In genomic region chr3:94837959-94838496, GRCm38 (mm10) we compare ENCODE assay signal across 8 mouse cellular contexts. TPM values are rescaled to one million over a fixed set of nuclear protein-coding genes. Genes with fewer than 3 reads are reported as not detected.
A peak's percentile ranks its signal among the peaks of the same experiment; 100 is the strongest.
DNase-seq lines count a peak whose midpoint lies in the region; ATAC-seq and TF ChIP-seq lines count a peak whose summit lies in the region.

No protein-coding gene starts in this region.

- intact Hi-C loops in heart, postnatal 14 days (cut with DNase I) = loop anchor here (1.0 kb wide), 1 partner anchor 17 kb away; no protein-coding TSS in a partner anchor

- H3K9me3 ChIP-seq in ES-Bruce4 (replicated peaks; ENCODE audit: control insufficient read depth, insufficient read depth, low read length, poor library complexity, severe bottlenecking) = no peaks in the 10 kb centered on the region
- no peaks in the 10 kb centered on the region for H3K9me3 ChIP-seq in forebrain, embryonic 14.5 days (replicated peaks; ENCODE audit: control insufficient read depth, low read length)
- H3K9me3 ChIP-seq in liver, postnatal 0 days (ENCODE audit: low read length) = no peaks in the 10 kb centered on the region
- H3K9me3 ChIP-seq in neural tube, embryonic 13.5 days = no peaks in the 10 kb centered on the region

- H3K4me3 ChIP-seq in ES-Bruce4 (ENCODE audit: low read depth, low read length) = peak overlapping the region; percentile 75
- peak overlapping the region; percentile 64 for H3K4me3 ChIP-seq in forebrain, embryonic 14.5 days (ENCODE audit: low read depth, low read length)
- H3K4me3 ChIP-seq in liver, postnatal 0 days (ENCODE audit: low read depth, low read length) = peak overlapping the region; percentile 95
- H3K4me3 ChIP-seq in neural tube, embryonic 13.5 days = peak overlapping the region; percentile 66

- H3K4me2 ChIP-seq in forebrain, embryonic 14.5 days (ENCODE audit: low read length) = peak overlapping the region; percentile 63
- H3K4me2 ChIP-seq in liver, postnatal 0 days (ENCODE audit: low read depth, low read length) = peak overlapping the region; percentile 79
- peak overlapping the region; percentile 81 for H3K4me2 ChIP-seq in neural tube, embryonic 13.5 days

- no peaks in the 10 kb centered on the region for H3K36me3 ChIP-seq in ES-Bruce4 (ENCODE audit: control insufficient read depth, insufficient read depth, low read length, poor library complexity, severe bottlenecking)
- H3K36me3 ChIP-seq in forebrain, embryonic 14.5 days (ENCODE audit: control insufficient read depth, insufficient read depth, low read length) = no peaks in the 10 kb centered on the region
- no peaks in the 10 kb centered on the region for H3K36me3 ChIP-seq in liver, postnatal 0 days (replicated peaks; ENCODE audit: insufficient read depth, low read length)
- H3K36me3 ChIP-seq in neural tube, embryonic 13.5 days = no peaks in the 10 kb centered on the region

- peak; percentile 49 for DNase-seq in c-Kit-positive CD71-positive TER-119-positive erythroid progenitor cells, embryonic 14.5 days (ENCODE audit: low spot score)
- DNase-seq in forebrain, embryonic 14.5 days (ENCODE audit: low spot score) = peak; percentile 92
- peak; percentile 81 to 83 for DNase-seq in heart, postnatal 14 days
- peak; percentile 88 for DNase-seq in layer of hippocampus, adult 11-12 months (ENCODE audit: low spot score)
- peak; percentile 80 for DNase-seq in liver, postnatal 0 days
- peak; percentile 91 for DNase-seq in telencephalon, adult 2 months (ENCODE audit: low read depth, low spot score)

- under 1% methylated on average over 25 of the region's 62 CpGs for WGBS in forebrain, embryonic 14.5 days
- under 1% methylated on average over 16 of the region's 62 CpGs for WGBS in liver, postnatal 0 days (ENCODE audit: insufficient replicate concordance)
- WGBS in neural tube, embryonic 13.5 days = 0% methylated on average over 42 of the region's 62 CpGs

- no peaks in the 10 kb centered on the region for H3K4me1 ChIP-seq in ES-Bruce4 (ENCODE audit: control insufficient read depth, insufficient read depth, low read length)
- H3K4me1 ChIP-seq in forebrain, embryonic 14.5 days (ENCODE audit: control insufficient read depth, insufficient read depth, low read length) = peaks cover 14% of the 10 kb centered on the region
- H3K4me1 ChIP-seq in liver, postnatal 0 days (ENCODE audit: insufficient read depth) = peaks cover 13% of the 10 kb centered on the region
- H3K4me1 ChIP-seq in neural tube, embryonic 13.5 days (replicated peaks) = peaks cover 36% of the 10 kb centered on the region

- no peak for TF ChIP-seq EP300 in ES-Bruce4 (IDR thresholded peaks at IDR 0.05; ENCODE audit: insufficient read depth, low read depth, low read length)
- peak; percentile 31; the same call in 1 of the 2 replicates for TF ChIP-seq EP300 in liver, postnatal 0 days (IDR thresholded peaks at IDR 0.05; ENCODE audit: low read depth)

- TF ChIP-seq POLR2A in ES-Bruce4 (IDR thresholded peaks at IDR 0.05; ENCODE audit: insufficient read depth, low read length) = no peak

- peak overlapping the region; percentile 4; the same call in 1 of the 2 replicates for H3K27ac ChIP-seq in ES-Bruce4 (ENCODE audit: insufficient read depth, low read length)
- H3K27ac ChIP-seq in forebrain, embryonic 14.5 days (ENCODE audit: low read depth, low read length) = peak overlapping the region; percentile 100
- H3K27ac ChIP-seq in liver, postnatal 0 days (ENCODE audit: low read depth) = peak overlapping the region; percentile 99
- H3K27ac ChIP-seq in neural tube, embryonic 13.5 days (replicated peaks) = peak overlapping the region; percentile 100

- H3K27me3 ChIP-seq in ES-Bruce4 (ENCODE audit: control insufficient read depth, insufficient read depth, low read length, poor library complexity, severe bottlenecking) = no peaks in the 10 kb centered on the region; the same call in 1 of the 2 replicates
- H3K27me3 ChIP-seq in forebrain, embryonic 14.5 days (replicated peaks; ENCODE audit: control insufficient read depth, insufficient read depth, low read length) = no peaks in the 10 kb centered on the region
- H3K27me3 ChIP-seq in liver, postnatal 0 days (ENCODE audit: insufficient read depth, low read length) = no peaks in the 10 kb centered on the region
- H3K27me3 ChIP-seq in neural tube, embryonic 13.5 days = peaks cover 9% of the 10 kb centered on the region

- TF ChIP-seq CTCF in ES-Bruce4 (IDR thresholded peaks at IDR 0.05; ENCODE audit: low read depth, low read length) = no peak
- no peak for TF ChIP-seq CTCF in liver, postnatal 0 days (IDR thresholded peaks at IDR 0.05; ENCODE audit: low read depth)

- peak; percentile 78 for ATAC-seq in forebrain, embryonic 14.5 days
- peak; percentile 71 for ATAC-seq in liver, postnatal 0 days
- peak; percentile 78 for ATAC-seq in neural tube, embryonic 13.5 days (ENCODE audit: low read depth)

- H3K9ac ChIP-seq in ES-Bruce4 (ENCODE audit: low read depth, poor library complexity, severe bottlenecking) = peak overlapping the region; percentile 100
- peak overlapping the region; percentile 91 for H3K9ac ChIP-seq in forebrain, embryonic 14.5 days (ENCODE audit: low read length)
- peak overlapping the region; percentile 92 for H3K9ac ChIP-seq in liver, postnatal 0 days (replicated peaks)
- peak overlapping the region; percentile 95 for H3K9ac ChIP-seq in neural tube, embryonic 13.5 days

RNA-seq across cellular contexts. Expression of gene Pogz, which starts 0.7 kb away (rescaled TPM):
- polyA plus RNA-seq in ES-Bruce4 (2011; ENCODE audit: insufficient read depth, insufficient read length, low read depth, missing spikeins) = 89.2 and 92.6 TPM in 2 replicates
- 22.0 and 23.4 TPM in 2 replicates for polyA plus RNA-seq in forebrain, embryonic 14.5 days (2014; fragmentation: Nextera tagmentation; extraction: Ambion mirVana)
- 10 to 100 TPM; 23.9 to 24.0 TPM for total RNA-seq in heart, postnatal 14 days (2021)
- polyA plus RNA-seq in liver, postnatal 0 days (2015; fragmentation: Nextera tagmentation; extraction: Ambion mirVana) = 2.9 and 3.3 TPM in 2 replicates
- polyA plus RNA-seq in neural tube, embryonic 13.5 days (2015; fragmentation: Nextera tagmentation; extraction: Ambion mirVana) = 19.6 and 20.1 TPM in 2 replicates

RNA-seq across cellular contexts. Expression of gene Psmb4, which starts 48.7 kb away (rescaled TPM):
- 331 and 345 TPM in 2 replicates for polyA plus RNA-seq in ES-Bruce4 (2011; ENCODE audit: insufficient read depth, insufficient read length, low read depth, missing spikeins)
- polyA plus RNA-seq in forebrain, embryonic 14.5 days (2014; fragmentation: Nextera tagmentation; extraction: Ambion mirVana) = 438 and 518 TPM in 2 replicates
- total RNA-seq in heart, postnatal 14 days (2021) = 100 to 1,000 TPM; 217 to 251 TPM
- 172 and 174 TPM in 2 replicates for polyA plus RNA-seq in liver, postnatal 0 days (2015; fragmentation: Nextera tagmentation; extraction: Ambion mirVana)
- polyA plus RNA-seq in neural tube, embryonic 13.5 days (2015; fragmentation: Nextera tagmentation; extraction: Ambion mirVana) = 366 TPM in 2 replicates

RNA-seq across cellular contexts. Expression of gene Cgn, which starts 51.7 kb away (rescaled TPM):
- polyA plus RNA-seq in ES-Bruce4 (2011; ENCODE audit: insufficient read depth, insufficient read length, low read depth, missing spikeins) = 65.5 and 69.2 TPM in 2 replicates
- polyA plus RNA-seq in forebrain, embryonic 14.5 days (2014; fragmentation: Nextera tagmentation; extraction: Ambion mirVana) = 1.9 and 2.9 TPM in 2 replicates
- total RNA-seq in heart, postnatal 14 days (2021) = under 1 TPM; 0.63 to 0.86 TPM
- polyA plus RNA-seq in liver, postnatal 0 days (2015; fragmentation: Nextera tagmentation; extraction: Ambion mirVana) = 8.7 and 9.5 TPM in 2 replicates
- polyA plus RNA-seq in neural tube, embryonic 13.5 days (2015; fragmentation: Nextera tagmentation; extraction: Ambion mirVana) = 5.4 and 6.3 TPM in 2 replicates

Comparison
In these comparisons a context has a peak if more than half of its experiments do, and no peak if none do; other contexts are left out.
1. Peak in every context shown above with its lines: DNase-seq, ATAC-seq, H3K4me3 ChIP-seq and H3K27ac ChIP-seq.
2. H3K27ac ChIP-seq: peak in every context shown above with its lines; median percentile 100 in forebrain, embryonic 14.5 days; 100 in neural tube, embryonic 13.5 days; 99 in liver, postnatal 0 days; 4 in ES-Bruce4.